Mouse (Mus musculus) erythroblast, embryonic 14.5 days (primary cell): ENCODE measurements around the gene Dpy19l3.

Source experiments
- GATA1 ChIP-seq: IDR thresholded peaks from 2 replicates; pipeline ENCODE4 v1.6.1; 2012; ENCODE audit warnings: low read length, inconsistent platforms, mixed read lengths
- TAL1 ChIP-seq: IDR thresholded peaks from 3 replicates; pipeline ENCODE4 v1.6.1; 2012; ENCODE audit warnings: low read length, inconsistent platforms, mixed read lengths

DNA sequence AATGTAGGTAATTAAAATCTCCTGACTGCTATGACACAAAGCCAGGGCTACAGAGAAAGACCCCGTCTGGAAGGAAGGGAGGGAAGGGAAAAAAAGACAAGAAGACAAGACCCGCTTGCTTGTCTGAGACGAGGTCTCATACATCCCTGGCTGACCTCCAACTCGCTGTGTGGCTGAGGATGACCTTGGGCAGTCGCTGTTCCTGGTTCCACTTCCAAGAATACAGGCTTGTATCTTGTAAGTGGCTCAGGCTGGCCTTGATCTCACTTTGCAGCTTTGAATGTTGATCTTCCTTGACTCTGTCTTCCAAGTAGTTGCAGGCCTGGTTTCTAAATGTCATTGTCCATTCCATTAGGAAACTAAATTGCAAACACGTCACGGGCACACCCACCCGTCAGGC is 55.2 kb downstream of the Dpy19l3 start:
- TF ChIP-seq GATA1 (no peak), TAL1 (no peak)
